Mouse (Mus musculus): ENCODE measurements at regions not wholly inside any gene's neighbourhood (a gene's known extent, or its start where the extent isn't known, plus 50 kb on each side); places are given as distances from the start of the nearest gene placed in this dataset.

DNA sequence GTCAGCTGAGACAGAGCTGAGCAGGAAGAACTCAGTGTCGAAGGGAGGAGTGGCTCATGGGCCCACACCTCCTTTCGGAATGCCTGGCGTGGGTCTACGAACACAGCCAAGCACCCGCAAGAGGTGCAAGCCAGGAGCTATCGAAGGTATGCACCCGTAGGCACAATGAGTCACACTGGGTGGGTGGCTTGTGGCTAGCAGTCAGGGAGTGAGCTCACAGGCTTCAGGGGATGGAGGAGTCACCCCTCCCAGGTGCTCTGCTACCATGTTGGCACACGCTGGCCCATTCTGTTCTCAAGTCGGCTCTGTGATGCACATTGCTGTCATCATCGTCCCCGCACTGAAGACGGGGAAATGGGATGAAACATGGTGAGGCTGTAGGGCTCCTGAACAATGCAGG, 115.7 kb downstream of the Tle3 start:
- no peak for DNase-seq

GRCm38 (mm10) chr9:61487146-61487545, 115.0 kb downstream of the Tle3 start:
- DNase-seq: peak in 1 of 2 experiments; percentile 6

- DNase-seq: peak in 1 of 2 experiments; percentile 11
Measured at GRCm38 (mm10) chr9:61484391-61484790, 112.2 kb downstream of the Tle3 start.

DNA sequence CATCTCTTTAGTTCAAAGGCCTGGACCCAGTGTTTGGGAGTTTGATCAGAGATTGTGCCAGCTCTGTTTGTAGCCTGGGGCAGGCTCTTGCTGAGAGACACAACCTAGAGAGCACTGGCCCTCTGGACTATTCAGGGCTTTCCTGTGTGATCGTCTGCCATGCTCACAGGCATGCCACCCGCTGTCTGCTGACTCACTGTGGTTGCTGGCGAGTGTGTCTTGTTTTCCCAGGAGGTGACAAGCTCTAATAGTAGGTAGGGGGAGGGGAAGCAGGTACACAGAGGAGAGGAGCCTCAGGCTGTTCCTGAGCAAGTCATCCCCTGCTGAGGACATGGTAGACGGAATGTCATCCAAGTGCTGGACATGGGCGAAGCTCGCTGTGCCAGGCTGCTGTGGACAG, 107.5 kb downstream of the Tle3 start:
- DNase-seq: no peak

DNA sequence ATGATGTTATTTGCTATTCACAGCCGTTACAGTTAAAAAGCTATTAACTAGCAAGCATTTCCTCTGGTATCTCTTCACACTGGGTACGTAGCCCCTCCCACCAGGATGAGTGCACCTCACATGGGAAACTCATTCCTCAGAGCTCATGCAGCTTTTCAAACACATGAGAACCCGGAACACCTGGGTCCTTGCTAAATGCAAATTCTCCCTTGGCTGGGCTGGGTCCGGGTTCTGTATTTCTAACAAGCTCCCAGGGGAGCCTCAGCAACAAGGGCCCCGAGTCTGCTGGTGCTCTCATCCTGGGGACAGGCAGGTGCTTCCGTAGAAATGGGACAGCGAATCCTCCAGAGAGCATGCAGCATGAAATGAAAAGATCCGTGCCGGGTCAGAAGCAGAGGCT, 106.7 kb downstream of the Tle3 start:
- no peak for DNase-seq

GRCm38 (mm10) chr9:61476351-61476750, 104.2 kb downstream of the Tle3 start:
- DNase-seq: no peak

- DNase-seq: no peak
Measured at GRCm38 (mm10) chr9:61470815-61471505, 98.8 kb downstream of the Tle3 start.

DNA sequence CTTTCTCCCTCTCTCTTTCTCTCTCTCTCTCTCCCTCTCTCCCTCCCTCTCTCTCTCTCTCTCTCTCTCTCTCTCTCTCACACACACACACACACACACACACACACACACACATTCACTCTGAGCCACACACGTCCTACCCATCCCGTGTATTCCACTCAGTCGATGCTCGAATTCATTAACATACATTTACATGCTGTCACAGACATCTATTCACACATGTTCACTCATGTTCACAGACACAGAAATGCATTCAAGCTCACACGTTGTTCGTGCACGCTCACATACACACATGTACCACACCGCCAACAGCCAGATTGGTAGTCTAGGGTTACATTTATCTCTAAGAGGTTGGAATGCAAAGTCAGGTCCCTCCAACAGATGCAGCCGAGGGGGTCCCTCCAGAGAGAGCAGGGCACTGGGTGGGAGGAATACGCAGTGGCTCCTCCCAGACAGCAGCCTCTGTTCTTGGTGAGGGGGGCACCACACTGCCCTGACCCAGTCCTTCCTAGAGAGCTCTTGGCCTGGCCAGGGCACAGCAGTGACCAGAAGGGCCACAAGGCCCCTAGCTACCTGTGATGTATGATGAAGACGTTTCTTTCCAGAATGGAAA, 96.8 kb downstream of the Tle3 start:
- no peak for DNase-seq

- DNase-seq: no peak
Measured at GRCm38 (mm10) chr9:61468368-61468848, 96.2 kb downstream of the Tle3 start.

Data from lung, adult 18-20 months (tissue).